Mouse (Mus musculus) gastrocnemius, adult 2 months (tissue): ENCODE results near the gene Nek9. TPM values are rescaled to one million over a fixed set of nuclear protein-coding genes. Genes with fewer than 3 reads are reported as not detected.

ENCODE experiments used
- DNase-seq: peaks from one replicate; pipeline ENCODE4 v3.0.0; 2022
- H3K27ac ChIP-seq: fragments of 200-600 bp; 2 replicates; pipeline ENCODE4 v1.8.1; 2022; ENCODE audit warnings: mild to moderate bottlenecking
- H3K4me3 ChIP-seq: fragments of 200-600 bp; 2 replicates; pipeline ENCODE4 v1.8.1; 2022; ENCODE audit warnings: mild to moderate bottlenecking, moderate library complexity
- CTCF ChIP-seq: fragments of 200-600 bp; IDR thresholded peaks from 2 replicates; pipeline ENCODE4 v1.8.1; 2022; ENCODE audit warnings: antibody characterized with exemption, mild to moderate bottlenecking, moderate library complexity
- intact Hi-C: fragments of 180-260 bp; cut with DNase I; formaldehyde crosslinking; loops from one replicate; pipeline ENCODE4 v1.15.1; 2025
- total RNA-seq, 2 experiments: library from RNA; stranded (reverse); gene quantifications; 2 replicates each; pipeline ENCODE4 v1.2.3; 2021

Gene Nek9
- total RNA-seq, 2 experiments from 2014 or later, result 99.2 to 131 TPM

DNA sequence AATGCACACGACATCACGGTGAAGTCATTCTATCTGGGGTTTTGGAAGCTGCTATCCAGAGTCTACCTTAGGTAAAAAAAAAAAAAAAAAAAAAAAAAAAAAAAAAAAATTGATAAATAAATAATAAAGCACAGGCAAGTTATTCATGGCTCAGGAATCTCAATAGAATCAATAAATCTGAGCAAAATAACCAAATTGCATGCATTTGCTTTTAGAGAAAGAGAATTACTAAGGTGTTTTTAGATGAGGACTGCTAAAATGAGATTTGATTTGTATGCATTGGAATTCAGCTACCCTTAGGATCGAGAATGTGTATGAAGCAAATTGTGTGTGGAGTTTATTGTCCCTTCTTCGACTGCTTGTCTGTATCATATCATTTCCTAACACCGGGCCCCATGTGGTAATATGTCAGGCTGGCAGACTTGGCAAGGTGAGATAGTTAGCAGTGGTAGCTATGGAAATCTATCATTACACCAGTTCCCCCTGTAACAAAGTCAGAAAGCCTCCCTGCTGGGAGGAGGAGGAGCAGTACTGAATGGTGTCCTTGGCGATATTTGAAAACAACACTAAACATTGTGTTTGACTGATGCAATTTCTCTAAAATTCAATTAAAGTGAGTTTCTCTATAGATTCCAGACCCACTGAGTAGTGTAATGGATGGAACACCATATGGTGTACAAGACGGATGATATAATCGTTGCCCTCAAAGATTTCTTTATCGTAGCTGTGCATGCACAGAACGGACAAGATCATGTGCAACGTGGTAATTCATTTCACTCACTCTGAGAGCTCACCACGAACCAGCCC lies 58.1 kb downstream of the Nek9 start:
- intact Hi-C loops, result no loop called here
- Histone ChIP-seq H3K27ac (peak overlapping the region; percentile 91; the same call in 1 of the 2 replicates), H3K4me3 (peak overlapping the region; percentile 80)
- DNase-seq, result no peak
- no peak for TF ChIP-seq CTCF

GRCm38 (mm10) chr12:85280105-85280844 lies 58.9 kb downstream of the Nek9 start:
- Histone ChIP-seq H3K27ac (peak overlapping the region; percentile 91), H3K4me3 (peak overlapping the region; percentile 80)
- no peak for TF ChIP-seq CTCF
- peak; percentile 95 for DNase-seq
- intact Hi-C loops, result no loop called here

GRCm38 (mm10) chr12:85279396-85280080 lies 59.6 kb downstream of the Nek9 start:
- Histone ChIP-seq H3K27ac (peak overlapping the region; percentile 91), H3K4me3 (peak overlapping the region; percentile 80)
- DNase-seq, result no peak
- no peak for TF ChIP-seq CTCF
- intact Hi-C loops, result no loop called here

DNA sequence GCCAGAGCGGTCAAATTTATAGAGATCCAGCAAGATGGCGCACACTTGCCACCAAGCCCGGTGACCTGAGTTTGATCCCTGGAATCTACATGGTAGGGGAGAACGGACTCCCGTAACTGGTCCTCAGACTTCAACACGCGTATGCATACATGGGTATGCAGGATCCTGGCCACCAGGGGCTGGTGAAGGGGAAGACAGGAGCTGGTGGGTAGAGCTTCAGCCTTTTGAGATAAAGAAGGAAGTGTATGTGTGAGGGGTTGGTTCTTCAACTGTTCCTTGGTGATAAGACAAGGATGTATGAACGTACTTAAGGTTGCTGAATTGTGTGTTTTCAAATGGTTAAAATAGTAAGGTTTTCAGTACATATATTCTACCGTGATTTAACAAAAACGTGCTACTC lies 60.2 kb downstream of the Nek9 start:
- H3K27ac ChIP-seq, result no peak overlapping the region
- TF ChIP-seq CTCF, result no peak
- no peak for DNase-seq
- intact Hi-C loops, result no loop called here
- no peak overlapping the region for H3K4me3 ChIP-seq

DNA sequence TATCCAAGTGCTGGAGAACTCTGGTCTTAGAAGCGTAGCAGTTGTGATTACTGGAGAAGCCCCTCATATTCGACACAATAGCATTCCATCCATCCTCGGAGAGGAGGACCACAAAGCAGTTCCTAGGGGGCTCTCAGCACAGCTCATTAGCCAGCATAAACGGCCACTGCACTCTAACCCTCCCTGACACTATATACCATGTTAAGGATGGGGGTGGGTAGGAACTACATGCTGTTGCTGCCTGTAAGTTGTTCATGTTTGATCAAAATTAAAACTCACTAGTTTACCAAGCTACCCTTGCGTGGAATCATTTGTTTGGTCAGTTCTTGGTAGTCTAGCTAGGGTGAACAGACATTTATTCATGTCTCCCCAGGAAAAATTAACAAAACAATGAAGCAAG lies 62.9 kb downstream of the Nek9 start:
- intact Hi-C loops, result no loop called here
- Histone ChIP-seq H3K4me3 (no peak overlapping the region), H3K27ac (no peak overlapping the region)
- no peak for DNase-seq
- TF ChIP-seq CTCF, result no peak

GRCm38 (mm10) chr12:85273508-85273907 lies 65.7 kb downstream of the Nek9 start:
- Histone ChIP-seq H3K4me3 (no peak overlapping the region), H3K27ac (no peak overlapping the region)
- no peak for TF ChIP-seq CTCF
- intact Hi-C loops, result loop anchor here (5.0 kb wide), 1 partner anchor 51 kb away; no protein-coding TSS in a partner anchor
- DNase-seq, result no peak

- no peak for TF ChIP-seq CTCF
- intact Hi-C loops, result loop anchor here (5.0 kb wide), 1 partner anchor 50 kb away; no protein-coding TSS in a partner anchor
Measured at GRCm38 (mm10) chr12:85271843-85272206, 67.3 kb downstream of the Nek9 start.

DNA sequence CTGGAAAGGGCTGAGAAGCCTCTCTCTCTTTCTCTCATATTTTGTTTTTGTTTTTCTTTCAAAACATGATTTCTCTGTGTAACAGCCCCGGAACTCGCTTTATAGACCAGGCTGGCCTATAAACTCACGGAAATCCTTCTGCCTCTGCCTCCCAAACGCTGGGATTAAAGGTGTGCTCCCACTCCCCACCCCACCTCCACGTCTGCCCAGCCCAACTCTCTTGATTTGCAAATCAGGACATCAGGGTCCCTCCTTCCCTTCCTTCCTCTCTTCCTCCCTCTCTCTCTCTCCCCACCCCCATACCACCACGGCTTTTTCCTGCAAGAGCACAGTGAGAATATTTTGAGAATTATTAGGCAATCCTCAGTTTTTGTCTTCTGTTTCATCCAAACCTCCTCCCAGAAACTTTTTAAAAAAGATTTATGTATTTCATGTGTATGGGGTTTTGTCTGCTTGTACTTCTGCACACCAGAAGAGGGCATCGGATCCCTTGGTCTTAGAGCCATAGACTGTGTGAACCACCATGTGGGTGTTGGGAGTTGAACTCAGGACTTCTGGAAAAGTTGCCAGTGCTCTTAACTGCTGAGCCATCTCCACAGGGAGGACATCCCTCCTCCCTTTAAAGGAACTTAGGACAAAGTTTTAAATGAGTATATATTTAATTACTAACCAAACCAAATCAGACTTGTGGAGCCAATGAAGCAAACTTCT lies 67.9 kb downstream of the Nek9 start:
- Histone ChIP-seq H3K27ac (no peak overlapping the region), H3K4me3 (no peak overlapping the region)
- no peak for TF ChIP-seq CTCF
- intact Hi-C loops, result loop anchor here (5.0 kb wide), 1 partner anchor 49 kb away; no protein-coding TSS in a partner anchor
- no peak for DNase-seq

More at GRCm38 (mm10) chr12:85271843-85272206, 67.3 kb downstream of the Nek9 start:
- H3K27ac ChIP-seq, result no peak overlapping the region
- no peak for DNase-seq
- no peak overlapping the region for H3K4me3 ChIP-seq

DNA sequence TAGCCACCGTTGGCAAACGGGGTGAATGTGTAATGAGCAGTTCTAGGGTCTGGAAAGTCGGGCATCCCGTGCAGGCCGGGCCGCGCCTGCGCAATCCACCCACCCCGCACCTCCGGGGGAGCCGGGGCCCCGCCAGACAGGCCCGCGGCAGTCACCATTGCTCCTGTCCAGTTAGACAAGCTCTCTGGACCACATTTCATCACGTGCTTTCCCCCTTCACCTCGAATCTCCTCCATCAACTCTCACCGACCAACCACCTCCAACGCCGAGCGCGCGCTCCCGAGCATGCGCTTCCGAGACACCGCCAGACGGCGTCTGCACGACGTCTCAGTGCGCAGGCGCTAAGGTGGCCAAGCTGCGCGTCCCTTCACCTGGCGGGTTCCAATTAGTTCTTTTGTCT lies 68.8 kb downstream of the Nek9 start, which contains the start of gene Mlh3:
Gene Mlh3 (minus strand): TSS at position 281 of the 400 bp plus-strand sequence.
- intact Hi-C loops, result loop anchor here (5.0 kb wide), 1 partner anchor 48 kb away; no protein-coding TSS in a partner anchor
- Histone ChIP-seq H3K4me3 (peak within 1 kb of the TSS; percentile 82), H3K27ac (peak within 1 kb of the TSS; percentile 90)
- TF ChIP-seq CTCF, result peak; percentile 51
- DNase-seq, result peak; percentile 90

DNA sequence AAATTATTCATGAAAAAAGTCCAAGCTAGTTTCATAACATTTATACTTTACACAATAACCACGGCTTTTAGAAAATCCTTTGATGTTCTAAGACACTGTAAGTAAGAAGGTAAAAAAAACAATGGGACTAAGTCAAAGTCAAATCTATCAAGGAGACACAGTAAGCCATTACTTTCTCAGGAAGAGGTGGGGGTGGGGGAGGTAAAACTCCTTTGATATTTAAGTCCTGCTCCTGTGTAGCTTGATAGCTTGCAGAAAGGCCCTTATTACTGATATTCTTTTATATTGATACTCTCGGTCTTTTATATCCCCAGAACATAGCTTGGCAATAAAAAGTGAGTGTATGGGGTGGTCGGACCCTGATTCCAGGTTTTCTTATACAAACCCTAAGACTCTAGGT lies 69.3 kb downstream of the Nek9 start:
- Histone ChIP-seq H3K4me3 (peak overlapping the region; percentile 82), H3K27ac (peak overlapping the region; percentile 90)
- no peak for TF ChIP-seq CTCF
- DNase-seq, result no peak
- intact Hi-C loops, result loop anchor here (5.0 kb wide), 1 partner anchor 48 kb away; no protein-coding TSS in a partner anchor

DNA sequence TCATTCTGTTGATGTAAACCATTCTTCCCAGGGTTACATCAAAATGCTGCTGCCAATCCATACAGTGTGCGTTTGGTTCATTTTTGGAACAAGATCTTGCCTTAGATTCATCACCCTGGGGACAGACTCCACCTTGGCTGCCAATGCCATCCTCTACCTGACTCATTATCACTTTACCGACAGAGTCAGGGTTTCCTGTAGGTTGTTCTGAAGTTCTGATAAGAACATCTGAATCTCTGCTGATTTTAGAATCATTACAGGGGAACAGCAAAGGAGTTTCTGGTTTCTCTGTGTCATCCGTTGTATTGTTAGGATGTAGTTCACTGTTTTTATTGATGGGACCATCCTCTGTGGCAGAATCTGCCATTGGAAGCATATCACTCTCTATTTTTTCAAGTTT lies 72.9 kb downstream of the Nek9 start:
- no peak for TF ChIP-seq CTCF
- H3K4me3 ChIP-seq, result no peak overlapping the region
- intact Hi-C loops, result no loop called here
- DNase-seq, result no peak
- H3K27ac ChIP-seq, result no peak overlapping the region

DNA sequence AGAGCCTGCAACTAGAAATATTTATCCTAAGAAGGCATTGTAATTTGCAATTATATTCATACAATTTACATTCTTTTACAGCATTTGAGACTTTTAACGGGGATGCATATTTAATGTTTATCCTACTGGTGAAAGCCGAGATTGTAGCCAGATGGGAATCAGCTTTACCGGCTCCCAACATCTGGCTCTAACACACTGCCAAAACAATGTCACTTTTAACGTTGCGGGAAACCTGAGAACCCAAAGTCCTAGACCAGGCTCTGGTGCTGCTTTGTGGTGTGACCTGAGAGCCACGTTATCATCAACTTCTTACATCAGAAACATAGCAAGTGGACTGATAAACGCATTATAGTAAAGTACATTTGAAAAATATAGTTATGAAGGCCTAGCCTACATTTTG lies 74.2 kb downstream of the Nek9 start:
- intact Hi-C loops, result no loop called here
- TF ChIP-seq CTCF, result no peak
- no peak overlapping the region for H3K4me3 ChIP-seq
- no peak for DNase-seq
- H3K27ac ChIP-seq, result no peak overlapping the region
